Mouse (Mus musculus): ENCODE measurements around the gene Spin2g.
"Not testable (repeated sequence)": the region's sequence is repeated elsewhere in the genome, so short reads cannot be mapped to it uniquely, and the experiment has no call there.

Spin2g gene

GRCm38 (mm10) chrX:34238633-34239032 is at the start of gene Spin2g:
TSS of gene Spin2g (minus strand) at chrX:34238733.
- DNase-seq (ENCODE audit: low spot score): not testable (repeated sequence)

Data from layer of hippocampus, adult 11-12 months (tissue).